Comparison of ENCODE assay signal across 9 mouse cellular contexts in the genomic region with DNA sequence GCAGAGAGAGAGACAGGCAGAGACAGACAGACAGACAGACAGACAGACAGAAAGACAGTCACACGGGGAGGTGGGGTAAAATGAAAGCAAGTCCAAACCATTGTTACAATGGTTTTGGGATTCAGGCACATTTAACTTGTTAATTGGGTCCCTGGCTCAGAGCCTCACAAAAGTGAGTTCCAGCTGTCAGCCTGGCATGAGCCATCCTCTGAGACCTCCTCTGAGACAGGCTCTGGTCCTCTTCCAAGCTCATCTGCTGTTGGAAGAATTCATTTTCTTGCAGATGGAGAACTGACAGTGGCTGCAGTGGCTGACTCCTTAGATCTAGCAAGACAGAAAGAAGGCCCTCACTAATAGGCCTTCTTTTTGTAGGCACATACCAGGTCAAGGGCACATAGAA. TPM values are rescaled to one million over a fixed set of nuclear protein-coding genes. Genes with fewer than 3 reads are reported as not detected.
DNase-seq lines count a peak whose midpoint lies in the region; ATAC-seq and TF ChIP-seq lines count a peak whose summit lies in the region.
"Had no signal": no experiment of that assay in that cellular context is flagged by ENCODE, and none has a peak within 500 bp of the region (broad histone marks: within the 10 kb centered on the region; RNA-seq: fewer than 3 reads in every experiment).

No protein-coding gene starts in this region.

- DNase-seq in kidney, postnatal 14 days: peak; percentile 31
- DNase-seq in kidney, postnatal 36 days: no peak
- DNase-seq in embryonic facial prominence, embryonic 14.5 days (ENCODE audit: low spot score): peak; percentile 88
- DNase-seq in hindbrain, postnatal 0 days (ENCODE audit: low spot score): peak; percentile 77
- DNase-seq in lung, postnatal 4 days: peak; percentile 40 to 68
- no peak for DNase-seq in T-cell, adult 2 months (ENCODE audit: low spot score)
- no peak for DNase-seq in adrenal gland, adult 8-10 months

- H3K9me3 ChIP-seq in embryonic facial prominence, embryonic 14.5 days (ENCODE audit: control insufficient read depth, low read length): no peaks in the 10 kb centered on the region
- no peaks in the 10 kb centered on the region for H3K9me3 ChIP-seq in hindbrain, postnatal 0 days (ENCODE audit: low read length)

- no peaks in the 10 kb centered on the region for H3K36me3 ChIP-seq in embryonic facial prominence, embryonic 14.5 days (ENCODE audit: control insufficient read depth, insufficient read depth, low read length)
- H3K36me3 ChIP-seq in hindbrain, postnatal 0 days (ENCODE audit: insufficient read depth, low read length): no peaks in the 10 kb centered on the region

- peaks cover 20% of the 10 kb centered on the region for H3K4me1 ChIP-seq in embryonic facial prominence, embryonic 14.5 days (ENCODE audit: control insufficient read depth, insufficient read depth, low read length)
- H3K4me1 ChIP-seq in hindbrain, postnatal 0 days (ENCODE audit: insufficient read depth, low read length): 0 out of 2 replicates have a peak, but pooled peaks cover 6% of the 10 kb centered on the region

- TF ChIP-seq CTCF in hindbrain, postnatal 0 days (IDR thresholded peaks at IDR 0.05; ENCODE audit: low read depth): no peak

- H3K4me2 ChIP-seq in embryonic facial prominence, embryonic 14.5 days (ENCODE audit: low read depth, low read length): no peak overlapping the region
- H3K4me2 ChIP-seq in hindbrain, postnatal 0 days (ENCODE audit: low read depth, low read length): no peak overlapping the region
- H3K4me2 ChIP-seq: heart, embryonic 11.5 days had no signal

- no peak overlapping the region for H3K9ac ChIP-seq in embryonic facial prominence, embryonic 14.5 days (ENCODE audit: low read depth, low read length)
- no peak overlapping the region for H3K9ac ChIP-seq in hindbrain, postnatal 0 days (replicated peaks; ENCODE audit: low read length)

- no peak for ATAC-seq in embryonic facial prominence, embryonic 14.5 days (ENCODE audit: low read depth)
- peak; percentile 51; the same call in 1 of the 2 replicates for ATAC-seq in hindbrain, postnatal 0 days
- no peak for ATAC-seq in megakaryocyte-erythroid progenitor cell, adult 5-6 weeks (replicated peaks; ENCODE audit: low FRiP score, low TSS enrichment, poor library complexity, severe bottlenecking)

- H3K27ac ChIP-seq in embryonic facial prominence, embryonic 14.5 days (replicated peaks; ENCODE audit: low read depth, low read length): peak overlapping the region; percentile 81
- H3K27ac ChIP-seq in hindbrain, postnatal 0 days: peak overlapping the region; percentile 5; the same call in 1 of the 2 replicates

- H3K4me3 ChIP-seq in embryonic facial prominence, embryonic 14.5 days (ENCODE audit: low read depth, low read length): no peak overlapping the region
- no peak overlapping the region for H3K4me3 ChIP-seq in hindbrain, postnatal 0 days (ENCODE audit: low read length)

- H3K27me3 ChIP-seq in embryonic facial prominence, embryonic 14.5 days (replicated peaks; ENCODE audit: control insufficient read depth, insufficient read depth, low read length): no peaks in the 10 kb centered on the region
- H3K27me3 ChIP-seq in hindbrain, postnatal 0 days (ENCODE audit: insufficient read depth, low read length): no peaks in the 10 kb centered on the region

- WGBS in embryonic facial prominence, embryonic 14.5 days: 50% methylated on average over 1 of the region's 1 CpGs
- WGBS in hindbrain, postnatal 0 days: 23% methylated on average over 1 of the region's 1 CpGs

RNA-seq across cellular contexts. Expression of a gene that starts 6.9 kb away (rescaled TPM):
- 94.1 and 113 TPM in 2 replicates for polyA plus RNA-seq in embryonic facial prominence, embryonic 14.5 days (2014; fragmentation: Nextera tagmentation; extraction: Ambion mirVana)
- total RNA-seq in hindbrain, postnatal 0 days (2014; rRNA removed): 17.1 and 17.3 TPM in 2 replicates
- polyA plus RNA-seq in hindbrain, postnatal 0 days (2015; fragmentation: Nextera tagmentation; extraction: Ambion mirVana): 12.9 and 15.9 TPM in 2 replicates
- 11.3 and 18.7 TPM in 2 replicates for total RNA-seq in megakaryocyte-erythroid progenitor cell, adult 5-6 weeks (2014; fragmentation: Nextera tagmentation)
- 2.9 and 10.7 TPM in 2 replicates for total RNA-seq in megakaryocyte-erythroid progenitor cell, adult 5-6 weeks (2017)
- 10 to 100 TPM in 3 of 4 experiments, 1 to 10 TPM in 1; 6.2 to 13.3 (median 10.2) TPM for total RNA-seq in adrenal gland, adult 8-10 months (2022)

Comparison
In these comparisons a context has a peak if more than half of its experiments do, and no peak if none do; other contexts are left out.
1. DNase-seq: peak in kidney, postnatal 14 days (single experiment), embryonic facial prominence, embryonic 14.5 days (single experiment), hindbrain, postnatal 0 days (single experiment) and lung, postnatal 4 days (2 of 2); none in kidney, postnatal 36 days (0 of 2), T-cell, adult 2 months (single experiment) and adrenal gland, adult 8-10 months (single experiment).